Mouse (Mus musculus): ENCODE measurements around the gene Ywhag. TPM values are rescaled to one million over a fixed set of nuclear protein-coding genes. Genes with fewer than 3 reads are reported as not detected.
A peak's percentile ranks its signal among the peaks of the same experiment; 100 is the strongest.

Ywhag gene
- total and polyA plus RNA-seq, 2 experiments: 23.0 to 42.4 TPM

GRCm38 (mm10) chr5:135884641-135885040, 49.8 kb downstream of the Ywhag start:
- Histone ChIP-seq H3K79me2 (ENCODE audit: control insufficient read depth, insufficient read depth, low read length) (no peaks in the 10 kb centered on the region), H3K27ac (replicated peaks; ENCODE audit: insufficient read depth, low read depth, low read length) (no peak overlapping the region), H3K36me3 (ENCODE audit: control insufficient read depth, insufficient read depth, low read length) (no peaks in the 10 kb centered on the region), H3K9ac (ENCODE audit: low read depth, low read length) (no peak overlapping the region), H3K27me3 (ENCODE audit: control insufficient read depth, insufficient read depth, low read length) (no peaks in the 10 kb centered on the region), H3K4me3 (ENCODE audit: insufficient read depth, low read depth, low read length) (no peak overlapping the region), H3K4me1 (ENCODE audit: control insufficient read depth, insufficient read depth, low read length) (peaks cover 3% of the 10 kb centered on the region)
- TF ChIP-seq CTCF (IDR thresholded peaks at IDR 0.05; ENCODE audit: low read depth, low read length) (no peak), POLR2A (IDR thresholded peaks at IDR 0.05; ENCODE audit: extremely low read depth, insufficient read depth, low read length) (no peak)
- DNase-seq (ENCODE audit: extremely low read depth, low read depth, low spot score): no peak
- 83% methylated on average over 6 of the region's 6 CpGs for WGBS

GRCm38 (mm10) chr5:135879449-135880158, 54.8 kb downstream of the Ywhag start:
- H3K79me2 ChIP-seq (ENCODE audit: control insufficient read depth, insufficient read depth, low read length): no peaks in the 10 kb centered on the region
- H3K36me3 ChIP-seq (ENCODE audit: control insufficient read depth, insufficient read depth, low read length): no peaks in the 10 kb centered on the region
- DNase-seq (ENCODE audit: extremely low read depth, low read depth, low spot score): peak; percentile 79
- H3K27me3 ChIP-seq (ENCODE audit: control insufficient read depth, insufficient read depth, low read length): no peaks in the 10 kb centered on the region
- WGBS: 36% methylated on average over 13 of the region's 13 CpGs
- no peak overlapping the region for H3K4me3 ChIP-seq (ENCODE audit: insufficient read depth, low read depth, low read length)
- TF ChIP-seq POLR2A (IDR thresholded peaks at IDR 0.05; ENCODE audit: extremely low read depth, insufficient read depth, low read length) (no peak), CTCF (IDR thresholded peaks at IDR 0.05; ENCODE audit: low read depth, low read length) (no peak)
- H3K9ac ChIP-seq (ENCODE audit: low read depth, low read length): no peak overlapping the region
- no peak overlapping the region for H3K27ac ChIP-seq (replicated peaks; ENCODE audit: insufficient read depth, low read depth, low read length)
- peaks cover 3% of the 10 kb centered on the region for H3K4me1 ChIP-seq (ENCODE audit: control insufficient read depth, insufficient read depth, low read length)

DNA sequence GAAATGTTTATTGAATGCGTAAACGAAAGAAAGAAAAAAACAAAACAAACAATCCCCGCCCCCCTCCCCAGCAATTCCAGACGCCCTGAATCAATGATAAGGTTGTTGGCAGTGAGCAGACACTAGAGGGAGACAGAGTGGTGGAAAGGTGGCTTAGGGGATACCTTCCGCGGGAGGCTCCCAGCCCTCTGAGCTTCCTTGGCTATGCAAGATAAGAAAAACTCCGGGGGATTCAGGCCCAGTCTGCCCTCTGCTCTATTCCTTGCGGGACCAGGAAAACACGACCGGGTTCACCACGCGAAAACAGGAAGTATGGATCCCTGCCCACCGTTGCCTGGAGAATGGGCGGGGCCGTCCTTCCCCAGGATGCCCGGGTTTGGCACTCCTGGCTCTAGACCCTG, 56.6 kb downstream of the Ywhag start:
- DNase-seq (ENCODE audit: extremely low read depth, low read depth, low spot score): peak; percentile 82
- H3K27ac ChIP-seq (replicated peaks; ENCODE audit: insufficient read depth, low read depth, low read length): 0 out of 2 replicates have a peak overlapping the region, but pooled peaks have one; percentile 13
- no peaks in the 10 kb centered on the region for H3K36me3 ChIP-seq (ENCODE audit: control insufficient read depth, insufficient read depth, low read length)
- 3% methylated on average over 16 of the region's 16 CpGs for WGBS
- peaks cover 3% of the 10 kb centered on the region for H3K4me1 ChIP-seq (ENCODE audit: control insufficient read depth, insufficient read depth, low read length)
- no peaks in the 10 kb centered on the region for H3K79me2 ChIP-seq (ENCODE audit: control insufficient read depth, insufficient read depth, low read length)
- H3K9ac ChIP-seq (ENCODE audit: low read depth, low read length): peak overlapping the region; percentile 4; the same call in 1 of the 2 replicates
- TF ChIP-seq POLR2A (IDR thresholded peaks at IDR 0.05; ENCODE audit: extremely low read depth, insufficient read depth, low read length) (no peak), CTCF (IDR thresholded peaks at IDR 0.05; ENCODE audit: low read depth, low read length) (peak; percentile 75)
- no peaks in the 10 kb centered on the region for H3K27me3 ChIP-seq (ENCODE audit: control insufficient read depth, insufficient read depth, low read length)
- peak overlapping the region; percentile 9 for H3K4me3 ChIP-seq (ENCODE audit: insufficient read depth, low read depth, low read length)

GRCm38 (mm10) chr5:135877180-135877579, 57.2 kb downstream of the Ywhag start:
- H3K79me2 ChIP-seq (ENCODE audit: control insufficient read depth, insufficient read depth, low read length): no peaks in the 10 kb centered on the region
- DNase-seq (ENCODE audit: extremely low read depth, low read depth, low spot score): peak; percentile 63
- no peak overlapping the region for H3K4me3 ChIP-seq (ENCODE audit: insufficient read depth, low read depth, low read length)
- H3K9ac ChIP-seq (ENCODE audit: low read depth, low read length): no peak overlapping the region
- TF ChIP-seq POLR2A (IDR thresholded peaks at IDR 0.05; ENCODE audit: extremely low read depth, insufficient read depth, low read length): no peak
- TF ChIP-seq CTCF (IDR thresholded peaks at IDR 0.05; ENCODE audit: low read depth, low read length): peak; percentile 63; the same call in 1 of the 2 replicates
- H3K36me3 ChIP-seq (ENCODE audit: control insufficient read depth, insufficient read depth, low read length): no peaks in the 10 kb centered on the region
- H3K4me1 ChIP-seq (ENCODE audit: control insufficient read depth, insufficient read depth, low read length): peaks cover 3% of the 10 kb centered on the region
- peak overlapping the region; percentile 12; the same call in 1 of the 2 replicates for H3K27ac ChIP-seq (replicated peaks; ENCODE audit: insufficient read depth, low read depth, low read length)
- no peaks in the 10 kb centered on the region for H3K27me3 ChIP-seq (ENCODE audit: control insufficient read depth, insufficient read depth, low read length)
- WGBS: 20% methylated on average over 8 of the region's 8 CpGs

DNA sequence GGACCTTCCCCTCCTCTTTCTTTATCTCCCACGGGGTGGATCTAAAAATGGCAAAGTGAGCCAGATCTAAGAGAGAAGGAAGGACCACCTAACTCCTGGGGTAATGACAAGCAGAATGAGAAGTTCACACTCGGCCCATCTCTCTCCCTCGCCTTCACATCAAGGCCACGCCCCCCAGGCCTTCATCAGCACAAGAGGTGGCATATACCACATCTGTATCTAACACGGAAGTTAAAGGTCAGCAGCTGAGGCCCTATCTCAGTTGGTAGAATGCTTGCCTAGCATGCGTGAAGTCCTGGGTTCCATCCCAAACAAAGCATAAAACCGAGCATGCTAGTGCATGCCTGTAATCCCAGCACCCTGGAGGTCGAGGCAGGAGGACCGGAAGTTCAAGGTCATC, 60.7 kb downstream of the Ywhag start:
- Histone ChIP-seq H3K9ac (ENCODE audit: low read depth, low read length) (no peak overlapping the region), H3K4me1 (ENCODE audit: control insufficient read depth, insufficient read depth, low read length) (no peaks in the 10 kb centered on the region), H3K4me3 (ENCODE audit: insufficient read depth, low read depth, low read length) (no peak overlapping the region), H3K27me3 (ENCODE audit: control insufficient read depth, insufficient read depth, low read length) (peaks cover 6% of the 10 kb centered on the region), H3K36me3 (ENCODE audit: control insufficient read depth, insufficient read depth, low read length) (no peaks in the 10 kb centered on the region), H3K79me2 (ENCODE audit: control insufficient read depth, insufficient read depth, low read length) (no peaks in the 10 kb centered on the region), H3K27ac (replicated peaks; ENCODE audit: insufficient read depth, low read depth, low read length) (no peak overlapping the region)
- 72% methylated on average over 9 of the region's 9 CpGs for WGBS
- TF ChIP-seq POLR2A (IDR thresholded peaks at IDR 0.05; ENCODE audit: extremely low read depth, insufficient read depth, low read length) (no peak), CTCF (IDR thresholded peaks at IDR 0.05; ENCODE audit: low read depth, low read length) (no peak)
- DNase-seq (ENCODE audit: extremely low read depth, low read depth, low spot score): no peak

GRCm38 (mm10) chr5:135872996-135873395, 61.4 kb downstream of the Ywhag start:
- no peak overlapping the region for H3K9ac ChIP-seq (ENCODE audit: low read depth, low read length)
- H3K27ac ChIP-seq (replicated peaks; ENCODE audit: insufficient read depth, low read depth, low read length): no peak overlapping the region
- peaks cover 13% of the 10 kb centered on the region for H3K27me3 ChIP-seq (ENCODE audit: control insufficient read depth, insufficient read depth, low read length)
- TF ChIP-seq POLR2A (IDR thresholded peaks at IDR 0.05; ENCODE audit: extremely low read depth, insufficient read depth, low read length) (no peak), CTCF (IDR thresholded peaks at IDR 0.05; ENCODE audit: low read depth, low read length) (no peak)
- H3K4me3 ChIP-seq (ENCODE audit: insufficient read depth, low read depth, low read length): no peak overlapping the region
- DNase-seq (ENCODE audit: extremely low read depth, low read depth, low spot score): no peak
- 37% methylated on average over 16 of the region's 16 CpGs for WGBS
- no peaks in the 10 kb centered on the region for H3K4me1 ChIP-seq (ENCODE audit: control insufficient read depth, insufficient read depth, low read length)
- H3K36me3 ChIP-seq (ENCODE audit: control insufficient read depth, insufficient read depth, low read length): no peaks in the 10 kb centered on the region
- H3K79me2 ChIP-seq (ENCODE audit: control insufficient read depth, insufficient read depth, low read length): no peaks in the 10 kb centered on the region

Data from liver, adult 2 months (tissue).